Mouse (Mus musculus) spleen, adult 2 months (tissue): Measurements from ENCODE around the gene 9130213A22Rik.

Experiments used
- CTCF ChIP-seq: fragments of 200-500 bp; IDR thresholded peaks from 2 replicates; pipeline ENCODE4 v1.5.1; 2011; ENCODE audit warnings: mild to moderate bottlenecking, inconsistent platforms; ENCODE audit not compliant: insufficient read depth, insufficient read length, insufficient replicate concordance; ENCODE audit errors: extremely low read depth
- POLR2A ChIP-seq: fragments of 200-500 bp; IDR thresholded peaks from 2 replicates; pipeline ENCODE4 v1.6.1; 2011; ENCODE audit warnings: low read depth, low read length, inconsistent platforms

GRCm38 (mm10) chr11:69076572-69076971 is 45.8 kb downstream of the 9130213A22Rik start:
- TF ChIP-seq POLR2A (no peak), CTCF (no peak)
